Mouse (Mus musculus) neural tube, embryonic 15.5 days (tissue): ENCODE data around the gene Actr2. TPM values are rescaled to one million over a fixed set of nuclear protein-coding genes. Genes with fewer than 3 reads are reported as not detected.

Source experiments
- ATAC-seq: fragments of 200-750 bp; cut with Nextera tagmentation; 2 replicates; pipeline ENCODE4 v1.8.0; 2017; ENCODE audit warnings: mild to moderate bottlenecking, moderate TSS enrichment, moderate library complexity; ENCODE audit not compliant: low FRiP score
- H3K27ac ChIP-seq: fragments of 300-500 bp; sonication (generic); replicated peaks from 2 replicates; pipeline ENCODE4 v1.5.1; 2015; ENCODE audit warnings: mild to moderate bottlenecking, inconsistent platforms
- H3K27me3 ChIP-seq: fragments of 300-500 bp; sonication (generic); replicated peaks from 2 replicates; pipeline ENCODE4 v1.6.1; 2015; ENCODE audit warnings: inconsistent platforms
- H3K36me3 ChIP-seq: fragments of 300-500 bp; sonication (generic); 2 replicates; pipeline ENCODE4 v1.6.1; 2015; ENCODE audit warnings: inconsistent platforms
- H3K4me1 ChIP-seq: fragments of 300-500 bp; sonication (generic); 2 replicates; pipeline ENCODE4 v1.6.1; 2015; ENCODE audit warnings: inconsistent platforms
- H3K4me2 ChIP-seq: fragments of 300-500 bp; sonication (generic); 2 replicates; pipeline ENCODE4 v1.6.1; 2015; ENCODE audit warnings: inconsistent platforms, mild to moderate bottlenecking, moderate library complexity
- H3K4me3 ChIP-seq: fragments of 300-500 bp; sonication (generic); replicated peaks from 2 replicates; pipeline ENCODE4 v1.5.1; 2015; ENCODE audit warnings: mild to moderate bottlenecking, inconsistent platforms
- H3K9ac ChIP-seq: fragments of 300-500 bp; sonication (generic); replicated peaks from 2 replicates; pipeline ENCODE4 v1.6.1; 2015; ENCODE audit warnings: mild to moderate bottlenecking, inconsistent platforms
- H3K9me3 ChIP-seq: fragments of 300-500 bp; sonication (generic); replicated peaks from 2 replicates; pipeline ENCODE4 v1.6.1; 2016; ENCODE audit warnings: inconsistent platforms
- WGBS: fragments of 180-500 bp; shearing (Covaris S2); methylation state at CpG from one replicate; pipeline ENCODE4 v1.1.7; 2015; ENCODE audit warnings: mixed read lengths; 5-methylcytosine and 5-hydroxymethylcytosine counted together
- polyA plus RNA-seq: library from polyadenylated mRNA; unstranded; fragments of >200 nt; fragmentation: Nextera tagmentation; extraction: Ambion mirVana; gene quantifications from 2 replicates; pipeline ENCODE4 v1.2.1, GENCODE M21; 2015

The Actr2 gene
- polyA plus RNA-seq, 1 experiment from 2014 or later, result 168 TPM

DNA sequence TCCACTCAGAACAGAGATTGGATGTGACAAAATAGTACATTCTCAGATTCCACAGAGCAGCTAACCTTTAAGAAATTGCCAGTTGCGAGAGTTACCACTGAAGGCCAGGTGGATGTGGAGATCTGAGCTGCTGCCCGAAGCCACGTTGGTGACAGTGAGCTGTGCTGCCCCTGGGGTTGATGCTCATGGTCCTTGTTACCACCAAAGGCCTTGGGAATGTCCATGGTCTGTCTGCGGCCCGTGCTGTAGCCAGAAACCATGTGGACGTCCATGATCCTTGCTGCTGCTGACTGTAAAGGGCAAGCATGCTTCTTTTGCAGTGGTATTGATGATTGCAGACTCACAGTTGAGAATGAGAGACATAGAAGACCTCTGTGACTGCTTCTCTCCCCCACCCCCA lies 84.3 kb downstream of the Actr2 start:
- Histone ChIP-seq H3K36me3 (peaks cover 9% of the 10 kb centered on the region; the same call in 1 of the 2 replicates), H3K9me3 (no peaks in the 10 kb centered on the region), H3K4me2 (no peak overlapping the region), H3K27me3 (no peaks in the 10 kb centered on the region), H3K4me1 (no peaks in the 10 kb centered on the region), H3K27ac (no peak overlapping the region), H3K9ac (no peak overlapping the region), H3K4me3 (no peak overlapping the region)
- 91% methylated on average over 6 of the region's 6 CpGs for WGBS
- ATAC-seq, result no peak

DNA sequence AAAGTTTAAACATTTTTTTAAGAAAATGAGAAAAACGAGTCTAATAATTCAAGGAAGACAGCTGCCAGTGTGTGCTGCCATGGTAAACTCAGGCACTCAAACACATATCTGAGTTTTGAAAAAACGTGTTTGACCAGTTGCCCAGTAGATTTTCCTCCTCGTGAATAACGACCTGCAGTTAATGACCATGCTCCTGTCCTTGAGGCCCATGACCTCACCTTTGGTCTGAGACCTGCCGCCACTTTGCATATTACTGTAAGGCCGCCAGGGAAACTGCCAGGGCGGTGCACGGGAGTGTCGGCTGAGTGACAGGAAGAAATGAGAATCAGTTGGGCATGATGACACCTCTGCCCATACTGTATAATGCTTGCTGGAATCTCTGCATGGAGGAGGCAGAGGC lies 85.0 kb downstream of the Actr2 start:
- Histone ChIP-seq H3K4me1 (no peaks in the 10 kb centered on the region), H3K36me3 (peaks cover 12% of the 10 kb centered on the region; the same call in 1 of the 2 replicates), H3K27ac (no peak overlapping the region), H3K9me3 (no peaks in the 10 kb centered on the region), H3K9ac (no peak overlapping the region), H3K27me3 (no peaks in the 10 kb centered on the region), H3K4me2 (no peak overlapping the region), H3K4me3 (no peak overlapping the region)
- 77% methylated on average over 9 of the region's 9 CpGs for WGBS
- ATAC-seq, result no peak

DNA sequence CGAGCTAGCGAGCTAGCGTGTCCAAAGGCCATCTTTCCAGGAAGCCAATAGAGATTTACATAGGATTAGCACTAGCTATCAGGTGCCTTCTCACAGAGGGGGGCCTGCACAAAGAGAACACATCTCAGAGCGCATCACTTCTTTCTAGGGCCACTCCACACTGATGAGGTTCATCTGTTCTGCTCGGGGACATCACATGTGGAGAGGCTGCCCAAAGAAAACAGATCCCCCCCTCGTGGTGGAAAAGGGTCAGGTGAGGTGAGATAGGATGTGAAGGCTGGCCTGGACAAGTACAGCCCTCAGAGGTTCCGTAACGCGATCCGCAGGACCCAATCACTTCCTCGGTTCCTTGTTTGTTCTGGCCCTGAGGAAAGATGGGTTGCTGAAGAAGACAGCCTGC lies 86.8 kb downstream of the Actr2 start:
- ATAC-seq, result no peak
- Histone ChIP-seq H3K36me3 (peaks cover 24% of the 10 kb centered on the region), H3K4me2 (no peak overlapping the region), H3K9me3 (peaks cover 6% of the 10 kb centered on the region), H3K4me1 (no peaks in the 10 kb centered on the region), H3K27me3 (no peaks in the 10 kb centered on the region), H3K4me3 (no peak overlapping the region), H3K9ac (no peak overlapping the region), H3K27ac (no peak overlapping the region)
- 83% methylated on average over 11 of the region's 11 CpGs for WGBS

DNA sequence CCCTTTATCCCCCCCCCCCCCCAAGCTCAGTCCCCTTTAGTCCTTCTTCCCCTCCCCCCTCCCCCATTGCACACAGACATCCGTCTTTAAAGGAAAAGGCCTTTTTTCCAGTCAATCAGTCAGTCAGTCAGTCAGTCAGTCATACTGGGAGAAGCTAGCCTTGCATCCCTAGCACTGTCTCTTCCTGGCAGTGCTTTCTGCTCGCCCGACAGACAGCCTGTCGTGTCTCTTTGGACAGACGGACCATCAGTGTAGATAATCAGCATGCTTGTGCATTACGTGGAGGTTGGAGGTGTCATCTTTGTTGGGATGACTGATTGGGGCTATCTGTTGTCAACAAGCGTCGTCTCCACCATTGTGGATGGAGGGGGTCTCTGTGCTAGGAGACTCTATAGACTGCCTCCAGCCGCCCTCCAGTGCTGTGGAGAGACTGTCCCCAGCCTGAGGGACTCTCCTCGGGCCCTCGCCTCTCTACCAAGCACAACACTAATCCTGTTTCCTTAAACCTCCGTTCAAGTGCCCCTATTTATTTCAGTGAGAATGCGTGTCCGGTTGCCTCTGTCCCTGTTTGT lies 89.7 kb downstream of the Actr2 start:
- H3K4me1 ChIP-seq, result no peaks in the 10 kb centered on the region
- WGBS, result 92% methylated on average over 14 of the region's 14 CpGs
- H3K9ac ChIP-seq, result no peak overlapping the region
- no peak overlapping the region for H3K4me3 ChIP-seq
- H3K36me3 ChIP-seq, result peaks cover 53% of the 10 kb centered on the region
- H3K9me3 ChIP-seq, result peaks cover 33% of the 10 kb centered on the region
- no peak overlapping the region for H3K27ac ChIP-seq
- H3K4me2 ChIP-seq, result no peak overlapping the region
- H3K27me3 ChIP-seq, result no peaks in the 10 kb centered on the region
- no peak for ATAC-seq

DNA sequence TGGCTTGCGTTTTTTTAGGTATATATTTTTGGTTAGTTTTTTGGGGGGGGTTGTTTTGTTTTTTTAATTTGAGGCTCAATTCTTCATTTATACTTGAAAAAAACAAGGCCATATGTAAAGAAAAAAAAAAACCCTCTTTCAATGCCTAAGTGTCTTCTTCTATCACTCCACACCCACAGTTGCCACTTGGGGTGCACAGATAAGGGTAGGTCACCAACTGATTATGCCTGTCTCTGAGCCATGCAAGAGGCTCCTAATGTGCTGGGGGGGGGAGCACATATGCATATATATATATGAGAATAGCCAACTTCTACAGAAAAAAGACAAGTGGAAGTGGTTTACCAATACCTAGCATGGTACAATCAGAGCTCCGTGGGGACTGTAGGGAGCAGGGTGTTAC lies 90.3 kb downstream of the Actr2 start:
- Histone ChIP-seq H3K27me3 (no peaks in the 10 kb centered on the region), H3K9me3 (peaks cover 33% of the 10 kb centered on the region), H3K9ac (no peak overlapping the region), H3K4me3 (no peak overlapping the region), H3K27ac (no peak overlapping the region), H3K4me1 (no peaks in the 10 kb centered on the region), H3K36me3 (peaks cover 58% of the 10 kb centered on the region), H3K4me2 (no peak overlapping the region)
- ATAC-seq, result no peak
- 93% methylated on average over 2 of the region's 2 CpGs for WGBS

DNA sequence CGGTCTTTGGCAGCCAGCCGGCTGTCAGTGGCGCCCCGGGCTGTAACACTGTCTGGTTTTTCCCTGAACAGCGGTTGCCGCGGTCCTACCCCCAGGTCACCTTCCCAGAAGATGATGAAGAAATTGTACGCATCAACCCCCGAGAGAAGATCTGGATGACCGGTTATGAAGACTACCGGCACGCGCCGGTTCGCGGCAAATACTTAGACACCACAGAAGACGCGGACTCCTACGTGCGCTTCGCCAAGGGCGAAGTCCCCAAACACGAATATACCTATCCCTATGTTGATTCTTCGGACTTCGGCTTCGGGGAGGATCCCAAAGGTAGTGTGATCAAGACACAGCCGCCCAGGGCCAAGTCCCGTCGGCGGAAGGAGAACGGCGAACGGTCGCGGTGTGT lies 92.0 kb downstream of the Actr2 start:
- 99% methylated on average over 35 of the region's 35 CpGs for WGBS
- Histone ChIP-seq H3K4me1 (no peaks in the 10 kb centered on the region), H3K9ac (no peak overlapping the region), H3K4me3 (no peak overlapping the region), H3K27ac (no peak overlapping the region), H3K4me2 (no peak overlapping the region), H3K36me3 (peaks cover 70% of the 10 kb centered on the region), H3K9me3 (peaks cover 33% of the 10 kb centered on the region), H3K27me3 (no peaks in the 10 kb centered on the region)
- ATAC-seq, result no peak

DNA sequence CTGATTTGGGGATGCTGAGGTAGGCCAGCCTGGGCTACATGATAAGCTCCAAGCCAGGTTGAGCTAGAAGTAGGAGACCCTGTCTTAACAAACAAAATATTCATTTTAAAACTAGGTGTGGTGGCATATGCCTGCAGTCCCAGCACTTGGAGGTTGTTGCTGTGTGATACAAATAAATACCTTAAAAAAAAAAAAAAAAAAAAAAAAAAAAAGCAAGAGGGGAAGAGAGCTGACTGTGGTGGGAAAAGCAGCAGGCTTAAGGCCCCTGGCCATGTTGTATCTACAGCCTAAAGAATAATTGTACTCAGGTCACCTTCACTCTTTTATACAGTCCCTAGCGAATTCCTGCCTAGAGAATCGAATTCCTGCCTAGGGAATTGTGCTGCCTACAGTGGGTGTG lies 93.8 kb downstream of the Actr2 start:
- no peak overlapping the region for H3K9ac ChIP-seq
- no peak overlapping the region for H3K27ac ChIP-seq
- H3K4me1 ChIP-seq, result no peaks in the 10 kb centered on the region
- peaks cover 70% of the 10 kb centered on the region for H3K36me3 ChIP-seq
- no peak overlapping the region for H3K4me3 ChIP-seq
- H3K4me2 ChIP-seq, result no peak overlapping the region
- 99% methylated on average over 2 of the region's 2 CpGs for WGBS
- peaks cover 33% of the 10 kb centered on the region for H3K9me3 ChIP-seq
- ATAC-seq, result no peak
- H3K27me3 ChIP-seq, result no peaks in the 10 kb centered on the region

DNA sequence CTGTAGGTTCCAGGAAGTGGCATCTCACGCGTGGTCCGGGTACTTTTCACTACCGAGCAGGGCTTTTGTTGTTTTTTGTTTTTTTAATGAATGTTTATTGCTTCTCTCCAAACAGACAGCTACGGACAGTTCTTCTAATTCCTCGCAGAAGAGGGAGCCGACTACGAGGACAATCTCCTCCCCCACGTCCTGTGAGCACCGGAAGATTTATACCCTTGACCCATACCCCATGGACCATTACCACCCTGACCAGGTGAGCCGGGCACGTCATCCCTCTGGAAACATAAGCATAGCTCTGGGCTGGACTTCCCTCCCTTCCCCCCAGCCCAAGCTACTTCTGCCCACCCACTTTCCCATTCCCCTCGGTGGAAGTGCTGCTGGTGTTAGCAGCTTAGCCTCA lies 94.8 kb downstream of the Actr2 start:
- no peak overlapping the region for H3K4me2 ChIP-seq
- H3K27me3 ChIP-seq, result no peaks in the 10 kb centered on the region
- ATAC-seq, result no peak
- H3K36me3 ChIP-seq, result peaks cover 68% of the 10 kb centered on the region
- no peak overlapping the region for H3K27ac ChIP-seq
- H3K9me3 ChIP-seq, result peaks cover 33% of the 10 kb centered on the region
- no peak overlapping the region for H3K4me3 ChIP-seq
- WGBS, result 96% methylated on average over 13 of the region's 13 CpGs
- no peak overlapping the region for H3K9ac ChIP-seq
- H3K4me1 ChIP-seq, result no peaks in the 10 kb centered on the region

DNA sequence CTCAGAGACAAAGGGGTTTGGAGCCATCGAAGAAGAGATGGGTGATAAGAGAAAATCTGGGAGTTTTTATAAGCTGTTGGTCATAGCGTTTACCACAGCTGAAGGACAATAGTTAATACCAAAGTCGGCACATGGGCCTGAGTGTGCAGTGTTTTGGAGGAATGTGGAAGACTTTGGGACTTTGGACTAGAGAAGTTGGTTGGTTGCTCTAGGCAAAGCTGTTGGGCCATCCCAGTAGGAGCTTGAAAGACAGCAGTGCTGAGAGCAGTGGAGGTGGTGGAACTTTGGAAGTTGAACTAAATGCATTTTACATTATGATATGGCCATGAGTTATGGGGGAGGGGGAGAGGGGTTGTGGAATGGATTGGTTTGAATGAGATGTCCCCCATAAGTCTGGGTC lies 99.3 kb downstream of the Actr2 start:
- Histone ChIP-seq H3K4me1 (peaks cover 16% of the 10 kb centered on the region), H3K27ac (no peak overlapping the region), H3K4me2 (no peak overlapping the region), H3K9me3 (peaks cover 3% of the 10 kb centered on the region; the same call in 1 of the 2 replicates), H3K4me3 (no peak overlapping the region), H3K27me3 (no peaks in the 10 kb centered on the region), H3K36me3 (peaks cover 51% of the 10 kb centered on the region), H3K9ac (no peak overlapping the region)
- WGBS, result 97% methylated on average over 3 of the region's 3 CpGs
- no peak for ATAC-seq

Other genes with a start within 250 kb of the Actr2 start
- gene Spred2, start 188.5 kb downstream of the Actr2 start, polyA plus RNA-seq, result 7.2 and 8.4 TPM in 2 replicates
- 311 and 322 TPM in 2 replicates for gene Rab1a, start 88.5 kb upstream of the Actr2 start, polyA plus RNA-seq
- gene Cep68, start 136.5 kb upstream of the Actr2 start, polyA plus RNA-seq, result 26.5 and 29.1 TPM in 2 replicates
- gene Slc1a4, start 219.8 kb upstream of the Actr2 start, polyA plus RNA-seq, result 56.0 and 61.0 TPM in 2 replicates